Mouse (Mus musculus) small intestine, adult 2 months (tissue): ENCODE results near the gene Trmt1.

ENCODE experiments used
- CTCF ChIP-seq: fragments of 200-500 bp; IDR thresholded peaks from 2 replicates; pipeline ENCODE4 v1.5.1; 2012; ENCODE audit warnings: low read depth, mild to moderate bottlenecking, control low read depth, inconsistent platforms, low read length, moderate library complexity, mixed read lengths; ENCODE audit not compliant: insufficient replicate concordance, insufficient read length; ENCODE audit errors: extremely low read depth
- POLR2A ChIP-seq: fragments of 200-500 bp; IDR thresholded peaks from 2 replicates; pipeline ENCODE4 v1.6.1; 2012; ENCODE audit warnings: low read depth, mild to moderate bottlenecking, control low read depth, inconsistent platforms, low read length, moderate library complexity

GRCm38 (mm10) chr8:84681476-84681875 is 4.6 kb upstream of the Trmt1 start:
- TF ChIP-seq CTCF (no peak), POLR2A (no peak)
